Comparison of ENCODE assay signal across 8 mouse cellular contexts in genomic region chr9:68966540-68966939, GRCm38 (mm10).
A peak's percentile ranks its signal among the peaks of the same experiment; 100 is the strongest.
DNase-seq lines count a peak whose midpoint lies in the region.

No protein-coding gene starts in this region.

- peak; percentile 17 for DNase-seq in adrenal gland, postnatal 10 days
- no peak for DNase-seq in adrenal gland, adult 18-20 months (ENCODE audit: low spot score in 2 of 2)
- peak; percentile 6 to 25 for DNase-seq in B cell, adult 2 months
- peak; percentile 75 for DNase-seq in cerebellum, adult 9-11 months
- peak; percentile 32 for DNase-seq in lung, postnatal 36 days
- DNase-seq in frontal cortex, postnatal 36 days (ENCODE audit: low spot score in 2 of 2), result no peak
- DNase-seq in frontal cortex, postnatal 25 days (ENCODE audit: low spot score in 2 of 2), result no peak
- DNase-seq in layer of hippocampus, adult 18-20 months (ENCODE audit: low spot score in 2 of 2), result no peak

Comparison
In these comparisons a context has a peak if more than half of its experiments do, and no peak if none do; other contexts are left out.
1. DNase-seq: peak in adrenal gland, postnatal 10 days (single experiment), B cell, adult 2 months (2 of 2), cerebellum, adult 9-11 months (single experiment) and lung, postnatal 36 days (single experiment); none in adrenal gland, adult 18-20 months (0 of 2), frontal cortex, postnatal 36 days (0 of 2), frontal cortex, postnatal 25 days (0 of 2) and layer of hippocampus, adult 18-20 months (0 of 2).